Mouse (Mus musculus) midbrain, embryonic 16.5 days (tissue): ENCODE data around the gene Lpp. TPM values are rescaled to one million over a fixed set of nuclear protein-coding genes. Genes with fewer than 3 reads are reported as not detected.

ENCODE experiments used
- ATAC-seq: fragments of 200-750 bp; cut with Nextera tagmentation; 2 replicates; pipeline ENCODE4 v1.8.0; 2017; ENCODE audit warnings: moderate TSS enrichment
- H3K27ac ChIP-seq: fragments of 300-500 bp; sonication (generic); 2 replicates; pipeline ENCODE4 v1.5.1; 2014; ENCODE audit warnings: mild to moderate bottlenecking, low read length, mixed read lengths
- H3K27me3 ChIP-seq: fragments of 300-500 bp; sonication (generic); 2 replicates; pipeline ENCODE4 v1.6.1; 2014; ENCODE audit warnings: low read depth, low read length, mixed read lengths; ENCODE audit not compliant: control insufficient read depth, insufficient read depth
- H3K36me3 ChIP-seq: fragments of 300-500 bp; sonication (generic); 2 replicates; pipeline ENCODE4 v1.6.1; 2014; ENCODE audit warnings: mild to moderate bottlenecking, low read length, moderate library complexity, mixed read lengths; ENCODE audit not compliant: control insufficient read depth, insufficient read depth
- H3K4me1 ChIP-seq: fragments of 300-500 bp; sonication (generic); 2 replicates; pipeline ENCODE4 v1.6.1; 2014; ENCODE audit warnings: mild to moderate bottlenecking, low read length, mixed read lengths; ENCODE audit not compliant: control insufficient read depth, insufficient read depth
- H3K4me2 ChIP-seq: fragments of 300-500 bp; sonication (generic); 2 replicates; pipeline ENCODE4 v1.6.1; 2014; ENCODE audit warnings: mild to moderate bottlenecking, low read length, mixed read lengths
- H3K4me3 ChIP-seq: fragments of 300-500 bp; sonication (generic); 2 replicates; pipeline ENCODE4 v1.5.1; 2014; ENCODE audit warnings: low read depth, mild to moderate bottlenecking, low read length, moderate library complexity, mixed read lengths
- H3K9ac ChIP-seq: fragments of 300-500 bp; sonication (generic); 2 replicates; pipeline ENCODE4 v1.6.1; 2014; ENCODE audit warnings: low read depth, low read length, mixed read lengths
- H3K9me3 ChIP-seq: fragments of 300-500 bp; sonication (generic); replicated peaks from 2 replicates; pipeline ENCODE4 v1.6.1; 2014; ENCODE audit warnings: mild to moderate bottlenecking, low read length, mixed read lengths; ENCODE audit not compliant: control insufficient read depth, poor library complexity, severe bottlenecking
- WGBS: fragments of 180-500 bp; shearing (Covaris S2); extraction: QIAGEN DNeasy Blood & Tissue Kit; methylation state at CpG from one replicate; pipeline ENCODE4 v1.1.7; 2014; 5-methylcytosine and 5-hydroxymethylcytosine counted together
- polyA plus RNA-seq: library from polyadenylated mRNA; unstranded; fragments of >200 nt; fragmentation: Nextera tagmentation; extraction: Ambion mirVana; gene quantifications from 2 replicates; pipeline ENCODE4 v1.2.1, GENCODE M21; 2015

The Lpp gene
- polyA plus RNA-seq, 1 experiment from 2014 or later, result 10.7 TPM

GRCm38 (mm10) chr16:24490751-24491485 lies 97.6 kb downstream of the Lpp start:
- Histone ChIP-seq H3K4me2 (no peak overlapping the region), H3K27me3 (no peaks in the 10 kb centered on the region), H3K4me1 (peaks cover 10% of the 10 kb centered on the region), H3K9me3 (no peaks in the 10 kb centered on the region), H3K36me3 (no peaks in the 10 kb centered on the region), H3K9ac (no peak overlapping the region), H3K27ac (peak overlapping the region; percentile 48; the same call in 1 of the 2 replicates), H3K4me3 (no peak overlapping the region)
- WGBS, result 31% methylated on average over 18 of the region's 18 CpGs
- ATAC-seq, result peak; percentile 63

GRCm38 (mm10) chr16:24491486-24491758 lies 98.1 kb downstream of the Lpp start:
- no peak for ATAC-seq
- Histone ChIP-seq H3K27me3 (no peaks in the 10 kb centered on the region), H3K27ac (peak overlapping the region; percentile 48; the same call in 1 of the 2 replicates), H3K4me2 (no peak overlapping the region), H3K9me3 (no peaks in the 10 kb centered on the region), H3K36me3 (no peaks in the 10 kb centered on the region), H3K9ac (no peak overlapping the region), H3K4me1 (peaks cover 10% of the 10 kb centered on the region), H3K4me3 (no peak overlapping the region)
- WGBS, result 79% methylated on average over 2 of the region's 2 CpGs

GRCm38 (mm10) chr16:24492194-24492940 lies 99.1 kb downstream of the Lpp start:
- Histone ChIP-seq H3K4me2 (no peak overlapping the region), H3K4me3 (no peak overlapping the region), H3K4me1 (peaks cover 10% of the 10 kb centered on the region), H3K9ac (no peak overlapping the region), H3K27ac (no peak overlapping the region), H3K36me3 (no peaks in the 10 kb centered on the region), H3K9me3 (no peaks in the 10 kb centered on the region), H3K27me3 (no peaks in the 10 kb centered on the region)
- 75% methylated on average over 4 of the region's 4 CpGs for WGBS
- ATAC-seq, result no peak

GRCm38 (mm10) chr16:24494531-24494930 lies 101.2 kb downstream of the Lpp start:
- H3K27ac ChIP-seq, result no peak overlapping the region
- H3K4me1 ChIP-seq, result peaks cover 10% of the 10 kb centered on the region
- no peaks in the 10 kb centered on the region for H3K27me3 ChIP-seq
- no peak overlapping the region for H3K4me2 ChIP-seq
- no peaks in the 10 kb centered on the region for H3K9me3 ChIP-seq
- H3K36me3 ChIP-seq, result no peaks in the 10 kb centered on the region
- no peak overlapping the region for H3K4me3 ChIP-seq
- H3K9ac ChIP-seq, result no peak overlapping the region
- no peak for ATAC-seq
- WGBS, result 61% methylated on average over 6 of the region's 6 CpGs

GRCm38 (mm10) chr16:24495461-24495860 lies 102.2 kb downstream of the Lpp start:
- ATAC-seq, result no peak
- 87% methylated on average over 4 of the region's 4 CpGs for WGBS
- no peak overlapping the region for H3K9ac ChIP-seq
- no peaks in the 10 kb centered on the region for H3K9me3 ChIP-seq
- H3K27me3 ChIP-seq, result no peaks in the 10 kb centered on the region
- no peak overlapping the region for H3K27ac ChIP-seq
- no peak overlapping the region for H3K4me2 ChIP-seq
- H3K4me3 ChIP-seq, result no peak overlapping the region
- peaks cover 10% of the 10 kb centered on the region for H3K4me1 ChIP-seq
- no peaks in the 10 kb centered on the region for H3K36me3 ChIP-seq

- Histone ChIP-seq H3K27me3 (no peaks in the 10 kb centered on the region), H3K9ac (no peak overlapping the region), H3K9me3 (no peaks in the 10 kb centered on the region), H3K27ac (no peak overlapping the region), H3K4me3 (no peak overlapping the region), H3K4me1 (no peaks in the 10 kb centered on the region), H3K36me3 (no peaks in the 10 kb centered on the region), H3K4me2 (no peak overlapping the region)
- ATAC-seq, result no peak
- WGBS, result 92% methylated on average over 7 of the region's 7 CpGs
Measured at GRCm38 (mm10) chr16:24496635-24497034, 103.3 kb downstream of the Lpp start.

GRCm38 (mm10) chr16:24497413-24497812 lies 104.1 kb downstream of the Lpp start:
- Histone ChIP-seq H3K27ac (no peak overlapping the region), H3K4me2 (no peak overlapping the region), H3K9ac (no peak overlapping the region), H3K27me3 (no peaks in the 10 kb centered on the region), H3K4me1 (no peaks in the 10 kb centered on the region; the same call in 1 of the 2 replicates), H3K36me3 (no peaks in the 10 kb centered on the region), H3K9me3 (no peaks in the 10 kb centered on the region), H3K4me3 (no peak overlapping the region)
- WGBS, result 91% methylated on average over 2 of the region's 2 CpGs
- no peak for ATAC-seq

GRCm38 (mm10) chr16:24498103-24498659 lies 104.9 kb downstream of the Lpp start:
- H3K4me3 ChIP-seq, result no peak overlapping the region
- ATAC-seq, result no peak
- H3K4me2 ChIP-seq, result no peak overlapping the region
- no peaks in the 10 kb centered on the region for H3K36me3 ChIP-seq
- H3K9ac ChIP-seq, result no peak overlapping the region
- H3K9me3 ChIP-seq, result no peaks in the 10 kb centered on the region
- WGBS, result 95% methylated on average over 5 of the region's 5 CpGs
- H3K27ac ChIP-seq, result no peak overlapping the region
- H3K27me3 ChIP-seq, result no peaks in the 10 kb centered on the region
- H3K4me1 ChIP-seq, result no peaks in the 10 kb centered on the region; the same call in 1 of the 2 replicates

- no peaks in the 10 kb centered on the region for H3K9me3 ChIP-seq
- H3K4me3 ChIP-seq, result no peak overlapping the region
- no peak overlapping the region for H3K4me2 ChIP-seq
- no peak for ATAC-seq
- no peaks in the 10 kb centered on the region; the same call in 1 of the 2 replicates for H3K4me1 ChIP-seq
- H3K9ac ChIP-seq, result no peak overlapping the region
- no peak overlapping the region for H3K27ac ChIP-seq
- WGBS, result 77% methylated on average over 6 of the region's 6 CpGs
- no peaks in the 10 kb centered on the region for H3K27me3 ChIP-seq
- H3K36me3 ChIP-seq, result no peaks in the 10 kb centered on the region
Measured at GRCm38 (mm10) chr16:24501197-24501596, 107.9 kb downstream of the Lpp start.
